In the genomic region with DNA sequence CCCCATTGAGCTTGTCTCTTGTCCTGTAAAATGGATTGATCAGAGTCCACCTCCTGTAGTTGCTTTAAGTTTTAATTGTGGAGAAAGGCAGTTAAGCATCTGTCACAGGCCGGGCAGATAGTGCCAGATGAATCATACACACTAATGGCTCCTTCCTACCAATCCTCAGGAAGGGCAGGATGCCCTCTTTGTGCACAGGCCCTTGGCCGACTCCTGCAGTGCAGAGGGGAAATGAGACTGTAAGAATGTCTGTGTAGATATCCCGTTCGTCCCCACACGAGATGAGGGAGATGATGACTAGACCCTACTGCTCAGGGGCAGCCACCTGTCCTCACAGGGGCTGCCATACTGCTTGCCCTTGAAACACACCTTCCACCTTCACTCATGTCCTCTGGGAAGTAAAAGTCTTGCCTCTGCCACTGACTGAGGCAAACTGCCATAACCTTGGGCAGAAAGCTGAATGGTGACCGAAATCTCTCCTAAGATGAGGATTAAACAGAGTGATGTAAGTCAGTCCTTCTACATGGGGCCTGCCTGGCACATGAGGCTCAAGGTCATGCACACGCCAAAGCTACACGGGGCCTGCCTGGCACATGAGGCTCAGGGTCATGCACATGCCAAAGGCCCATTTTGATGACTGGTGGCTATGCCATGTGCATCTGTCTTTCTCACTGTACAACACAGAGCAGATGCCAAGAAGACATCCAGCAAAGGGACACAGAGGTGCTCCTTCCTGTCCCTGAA, we compare ENCODE assay signal across 10 mouse cellular contexts. TPM values are rescaled to one million over a fixed set of nuclear protein-coding genes. Genes with fewer than 3 reads are reported as not detected.
DNase-seq lines count a peak whose midpoint lies in the region; ATAC-seq and TF ChIP-seq lines count a peak whose summit lies in the region.
"Had no signal": no experiment of that assay in that cellular context is flagged by ENCODE, and none has a peak within 500 bp of the region (broad histone marks: within the 10 kb centered on the region; RNA-seq: fewer than 3 reads in every experiment).

No protein-coding gene starts in this region.

- TF ChIP-seq CTCF in gastrocnemius, adult 2 months (IDR thresholded peaks at IDR 0.05): no peak
- TF ChIP-seq CTCF in layer of hippocampus, adult 2 months (conservative IDR thresholded peaks at IDR 0.05): no peak
- TF ChIP-seq CTCF in brain, embryonic 14.5 days (IDR thresholded peaks at IDR 0.05; ENCODE audit: borderline replicate concordance, extremely low read depth, insufficient read depth, insufficient read length): no peak
- no peak for TF ChIP-seq CTCF in liver, postnatal 0 days (IDR thresholded peaks at IDR 0.05; ENCODE audit: low read depth)

- H3K9me3 ChIP-seq in liver, postnatal 0 days (ENCODE audit: low read length): no peaks in the 10 kb centered on the region
- no peaks in the 10 kb centered on the region for H3K9me3 ChIP-seq in midbrain, embryonic 16.5 days (replicated peaks; ENCODE audit: control insufficient read depth, low read length, poor library complexity, severe bottlenecking)
- H3K9me3 ChIP-seq: forebrain, embryonic 13.5 days had no signal

- no peak for DNase-seq in gastrocnemius, adult 2 months
- no peak for DNase-seq in gastrocnemius, postnatal 36 days
- DNase-seq in layer of hippocampus, adult 2 months (ENCODE audit: low spot score in 2 of 2): no peak
- no peak for DNase-seq in layer of hippocampus, adult 8-10 months (ENCODE audit: low spot score in 2 of 2)
- DNase-seq in brain, embryonic 14.5 days (ENCODE audit: low read depth): peak; percentile 36
- no peak for DNase-seq in liver, postnatal 0 days
- DNase-seq in right cerebral cortex, postnatal 4 days: no peak

- H3K4me3 ChIP-seq in gastrocnemius, adult 2 months: no peak overlapping the region
- no peak overlapping the region for H3K4me3 ChIP-seq in layer of hippocampus, adult 2 months
- H3K4me3 ChIP-seq in liver, postnatal 0 days (ENCODE audit: low read depth, low read length): no peak overlapping the region
- no peak overlapping the region for H3K4me3 ChIP-seq in midbrain, embryonic 16.5 days (ENCODE audit: low read depth, low read length)
- H3K4me3 ChIP-seq: forebrain, embryonic 13.5 days had no signal

- peak overlapping the region; percentile 21; the same call in 1 of the 2 replicates for H3K9ac ChIP-seq in liver, postnatal 0 days (replicated peaks)
- H3K9ac ChIP-seq in midbrain, embryonic 16.5 days (ENCODE audit: low read depth, low read length): no peak overlapping the region
- H3K9ac ChIP-seq: forebrain, embryonic 13.5 days had no signal

- peaks cover 85% of the 10 kb centered on the region for H3K4me1 ChIP-seq in liver, postnatal 0 days (ENCODE audit: insufficient read depth)
- peaks cover 32% of the 10 kb centered on the region for H3K4me1 ChIP-seq in midbrain, embryonic 16.5 days (ENCODE audit: control insufficient read depth, insufficient read depth, low read length)

- H3K36me3 ChIP-seq in liver, postnatal 0 days (replicated peaks; ENCODE audit: insufficient read depth, low read length): peaks cover 18% of the 10 kb centered on the region; the same call in 1 of the 2 replicates
- peaks cover 9% of the 10 kb centered on the region for H3K36me3 ChIP-seq in midbrain, embryonic 16.5 days (ENCODE audit: control insufficient read depth, insufficient read depth, low read length)

- H3K27ac ChIP-seq in gastrocnemius, adult 2 months: peak overlapping the region; percentile 94
- peak overlapping the region; percentile 92 for H3K27ac ChIP-seq in layer of hippocampus, adult 2 months
- H3K27ac ChIP-seq in liver, postnatal 0 days (ENCODE audit: low read depth): peak overlapping the region; percentile 36; the same call in 1 of the 2 replicates
- H3K27ac ChIP-seq in midbrain, embryonic 16.5 days (ENCODE audit: low read length): no peak overlapping the region
- H3K27ac ChIP-seq: forebrain, embryonic 13.5 days had no signal

- intact Hi-C loops in gastrocnemius, adult 2 months (cut with DNase I): loop anchor here (5.0 kb wide), 1 partner anchor 40 kb away; a partner anchor contains a TSS
- intact Hi-C loops in gastrocnemius, postnatal 36 days (cut with DNase I): loop anchor here (5.0 kb wide), 1 partner anchor 35 kb away; no protein-coding TSS in a partner anchor

- 75% methylated on average over 8 of the region's 8 CpGs for WGBS in liver, postnatal 0 days (ENCODE audit: insufficient replicate concordance)
- 87% methylated on average over 8 of the region's 8 CpGs for whole genome bisulfite sequencing in midbrain, embryonic 16.5 days

- no peak for TF ChIP-seq POLR2A in brain, embryonic 14.5 days (IDR thresholded peaks at IDR 0.05; ENCODE audit: borderline replicate concordance, extremely low read depth, insufficient read depth, insufficient read length, poor library complexity, severe bottlenecking)

- no peak overlapping the region for H3K4me2 ChIP-seq in liver, postnatal 0 days (ENCODE audit: low read depth, low read length)
- H3K4me2 ChIP-seq in midbrain, embryonic 16.5 days (ENCODE audit: low read length): no peak overlapping the region
- H3K4me2 ChIP-seq: forebrain, embryonic 13.5 days; midbrain, embryonic 11.5 days had no signal

- no peak for ATAC-seq in liver, postnatal 0 days
- ATAC-seq in midbrain, embryonic 16.5 days: no peak
- ATAC-seq: forebrain, embryonic 13.5 days had no signal

- no peak for TF ChIP-seq EP300 in liver, postnatal 0 days (IDR thresholded peaks at IDR 0.05; ENCODE audit: low read depth)

- no peaks in the 10 kb centered on the region for H3K27me3 ChIP-seq in liver, postnatal 0 days (ENCODE audit: insufficient read depth, low read length)
- no peaks in the 10 kb centered on the region for H3K27me3 ChIP-seq in midbrain, embryonic 16.5 days (ENCODE audit: control insufficient read depth, insufficient read depth, low read depth, low read length)
- H3K27me3 ChIP-seq: forebrain, embryonic 13.5 days had no signal

RNA-seq across cellular contexts. Expression of a gene that starts 40.2 kb away (rescaled TPM):
- 10 to 100 TPM; 27.1 to 40.2 TPM for total RNA-seq in gastrocnemius, adult 2 months (2021)
- total RNA-seq in gastrocnemius, postnatal 36 days (2021): 10 to 100 TPM; 31.6 to 35.1 TPM
- 100 to 1,000 TPM; 131 to 134 TPM for total RNA-seq in layer of hippocampus, adult 2 months (2021)
- 100 to 1,000 TPM; 136 to 138 (median 137) TPM for total RNA-seq in layer of hippocampus, adult 8-10 months (2022)
- polyA plus RNA-seq in brain, embryonic 14.5 days (2012; rRNA removed): 134 and 173 TPM in 2 replicates
- polyA plus RNA-seq in liver, postnatal 0 days (2015; fragmentation: Nextera tagmentation; extraction: Ambion mirVana): 76.3 and 81.2 TPM in 2 replicates
- 132 and 133 TPM in 2 replicates for polyA plus RNA-seq in midbrain, embryonic 16.5 days (2015; fragmentation: Nextera tagmentation; extraction: Ambion mirVana)

RNA-seq across cellular contexts. Expression of a gene that starts 40.7 kb away (rescaled TPM):
- total RNA-seq in gastrocnemius, adult 2 months (2021): under 1 TPM; 0.15 to 0.28 TPM
- total RNA-seq in gastrocnemius, postnatal 36 days (2021): under 1 TPM in 1 of 2 experiments, not detected in 1; 0.15 TPM
- total RNA-seq in layer of hippocampus, adult 2 months (2021): under 1 TPM; 0.15 to 0.29 TPM
- under 1 TPM; 0.25 to 0.61 (median 0.41) TPM for total RNA-seq in layer of hippocampus, adult 8-10 months (2022)
- polyA plus RNA-seq in brain, embryonic 14.5 days (2012; rRNA removed): 0.08 and 0.16 TPM in 2 replicates
- 0.09 and 0.23 TPM in 2 replicates for polyA plus RNA-seq in liver, postnatal 0 days (2015; fragmentation: Nextera tagmentation; extraction: Ambion mirVana)
- 0.40 and 0.57 TPM in 2 replicates for polyA plus RNA-seq in midbrain, embryonic 16.5 days (2015; fragmentation: Nextera tagmentation; extraction: Ambion mirVana)

RNA-seq across cellular contexts. Expression of a gene that starts 58.2 kb away (rescaled TPM):
- not detected for total RNA-seq in gastrocnemius, adult 2 months (2021)
- total RNA-seq in gastrocnemius, postnatal 36 days (2021): not detected
- not detected for total RNA-seq in layer of hippocampus, adult 2 months (2021)
- not detected for total RNA-seq in layer of hippocampus, adult 8-10 months (2022)
- 30.7 and 31.2 TPM in 2 replicates for polyA plus RNA-seq in brain, embryonic 14.5 days (2012; rRNA removed)
- 0.14 and 0.34 TPM in 2 replicates for polyA plus RNA-seq in liver, postnatal 0 days (2015; fragmentation: Nextera tagmentation; extraction: Ambion mirVana)
- 6.7 and 10.3 TPM in 2 replicates for polyA plus RNA-seq in midbrain, embryonic 16.5 days (2015; fragmentation: Nextera tagmentation; extraction: Ambion mirVana)

RNA-seq across cellular contexts. Expression of a gene that starts 59.8 kb away (rescaled TPM):
- total RNA-seq in gastrocnemius, adult 2 months (2021): 100 to 1,000 TPM; 122 to 141 TPM
- total RNA-seq in gastrocnemius, postnatal 36 days (2021): 100 to 1,000 TPM; 119 to 125 TPM
- 100 to 1,000 TPM; 198 to 202 TPM for total RNA-seq in layer of hippocampus, adult 2 months (2021)
- total RNA-seq in layer of hippocampus, adult 8-10 months (2022): 100 to 1,000 TPM; 182 to 214 (median 197) TPM
- 411 and 463 TPM in 2 replicates for polyA plus RNA-seq in brain, embryonic 14.5 days (2012; rRNA removed)
- 162 and 166 TPM in 2 replicates for polyA plus RNA-seq in liver, postnatal 0 days (2015; fragmentation: Nextera tagmentation; extraction: Ambion mirVana)
- polyA plus RNA-seq in midbrain, embryonic 16.5 days (2015; fragmentation: Nextera tagmentation; extraction: Ambion mirVana): 279 TPM in 2 replicates

RNA-seq across cellular contexts. Expression of a gene that starts 60.0 kb away (rescaled TPM):
- under 1 TPM; 0.25 to 0.33 TPM for total RNA-seq in gastrocnemius, adult 2 months (2021)
- under 1 TPM; 0.27 to 0.46 TPM for total RNA-seq in gastrocnemius, postnatal 36 days (2021)
- total RNA-seq in layer of hippocampus, adult 2 months (2021): 1 to 10 TPM in 1 of 2 experiments, under 1 TPM in 1; 0.90 to 1.8 TPM
- total RNA-seq in layer of hippocampus, adult 8-10 months (2022): 1 to 10 TPM; 1.3 to 3.5 (median 1.7) TPM
- 7.8 and 8.2 TPM in 2 replicates for polyA plus RNA-seq in brain, embryonic 14.5 days (2012; rRNA removed)
- polyA plus RNA-seq in liver, postnatal 0 days (2015; fragmentation: Nextera tagmentation; extraction: Ambion mirVana): 11.9 and 16.5 TPM in 2 replicates
- 11.8 and 13.2 TPM in 2 replicates for polyA plus RNA-seq in midbrain, embryonic 16.5 days (2015; fragmentation: Nextera tagmentation; extraction: Ambion mirVana)
